Mouse (Mus musculus) CD4-positive, CD25-positive, alpha-beta regulatory T cell, adult 2 months (primary cell): ENCODE results near the gene Duox2.
A peak's percentile ranks its signal among the peaks of the same experiment; 100 is the strongest.

ENCODE experiments used
- DNase-seq: peaks from one replicate; pipeline ENCODE4 v3.0.0-alpha.2; 2012; ENCODE audit warnings: low read depth, low spot score

Gene Duox2

GRCm38 (mm10) chr2:122240735-122241134 is 57.5 kb downstream of the Duox2 start:
- DNase-seq, result no peak

- DNase-seq, result no peak
Observed at GRCm38 (mm10) chr2:122237891-122238470, 60.3 kb downstream of the Duox2 start.

DNA sequence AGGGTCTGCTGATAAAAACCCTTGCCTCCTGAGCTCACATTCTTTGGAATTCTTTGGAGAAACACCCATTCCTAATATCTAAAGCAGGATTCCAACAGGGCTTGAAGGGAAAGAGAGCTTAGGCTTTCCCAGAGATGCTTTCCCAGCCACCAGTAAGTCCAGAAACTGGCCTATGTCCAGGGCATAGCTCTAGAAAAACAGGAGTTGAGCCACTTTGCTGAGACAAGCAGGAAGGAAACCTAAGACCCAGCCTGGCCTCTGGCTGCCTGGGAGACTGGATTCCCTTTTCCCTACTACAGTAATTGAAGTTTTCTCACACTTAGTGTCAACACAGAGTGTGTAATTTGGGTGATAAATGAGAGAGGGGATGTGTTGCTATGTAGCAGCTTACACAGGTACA is 61.9 kb downstream of the Duox2 start:
- DNase-seq, result no peak

GRCm38 (mm10) chr2:122235425-122235824 is 62.8 kb downstream of the Duox2 start:
- DNase-seq, result no peak

GRCm38 (mm10) chr2:122234611-122235288 is 63.5 kb downstream of the Duox2 start, which contains the start of gene Sord:
Gene Sord (plus strand): TSS chr2:122234749.
- DNase-seq, result peak; percentile 86

DNA sequence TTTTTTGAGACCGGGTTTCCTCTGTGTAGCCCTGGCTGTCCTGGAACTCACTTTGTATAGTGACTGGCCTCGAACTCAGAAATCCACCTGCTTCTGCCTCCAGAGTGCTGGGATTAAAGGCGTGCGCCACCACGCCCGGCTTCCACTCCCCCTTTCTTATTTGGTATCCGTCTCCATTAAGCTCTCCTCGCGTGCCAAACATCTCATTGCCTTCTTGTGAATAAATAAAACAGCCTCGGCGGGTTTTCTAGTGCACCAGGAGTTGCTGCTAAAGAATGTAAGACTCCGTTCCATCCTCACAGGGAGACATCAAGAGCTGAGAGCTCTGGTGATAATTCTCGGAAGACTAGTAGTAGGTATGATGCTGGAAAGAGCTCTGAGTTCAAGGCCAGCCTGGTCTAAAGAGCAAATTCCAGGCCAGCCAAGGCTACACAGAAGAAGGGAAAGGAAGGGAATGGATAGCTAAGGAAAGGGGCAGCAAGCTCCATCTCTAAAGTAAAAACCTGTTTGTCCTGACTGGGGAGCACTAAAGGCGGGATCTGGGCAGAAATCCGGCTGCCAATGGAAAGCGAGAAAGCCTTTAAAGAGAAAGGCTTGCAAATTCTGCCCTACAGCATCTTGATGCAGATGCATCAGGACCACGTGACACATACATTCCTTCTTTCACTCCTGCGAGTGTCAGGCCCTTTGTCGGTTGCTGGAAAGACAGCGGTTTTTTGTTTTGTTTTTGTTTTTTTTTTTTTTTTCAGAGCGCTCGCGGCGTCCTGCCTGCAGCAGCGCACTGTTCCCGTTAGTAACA is 64.3 kb downstream of the Duox2 start:
- DNase-seq, result peak; percentile 3

DNA sequence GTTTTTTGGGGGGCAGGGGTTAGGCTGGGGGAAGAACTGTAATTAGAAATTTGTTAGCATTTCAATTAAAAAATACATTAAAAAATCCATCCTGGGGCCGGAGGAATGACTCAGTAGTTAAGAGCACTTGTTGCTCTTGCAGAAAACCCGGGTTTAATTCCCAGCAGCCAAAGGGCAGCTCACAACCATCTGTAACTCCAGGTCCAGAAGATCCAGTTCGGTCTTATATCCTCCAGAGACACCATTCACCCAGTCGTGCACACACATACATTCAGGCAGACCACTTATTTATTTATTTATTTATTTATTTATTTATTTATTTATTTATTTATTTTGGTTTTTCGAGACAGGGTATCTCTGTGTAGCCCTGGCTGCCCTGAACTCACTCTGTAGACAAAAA is 64.9 kb downstream of the Duox2 start:
- no peak for DNase-seq

GRCm38 (mm10) chr2:122231616-122232015 is 66.6 kb downstream of the Duox2 start:
- DNase-seq, result no peak

GRCm38 (mm10) chr2:122230395-122230794 is 67.9 kb downstream of the Duox2 start:
- DNase-seq, result no peak
